Mouse (Mus musculus) hindbrain, embryonic 11.5 days (tissue): ENCODE data around the gene Pthlh. TPM values are rescaled to one million over a fixed set of nuclear protein-coding genes. Genes with fewer than 3 reads are reported as not detected.

ENCODE experiments used
- ATAC-seq: fragments of 200-750 bp; cut with Nextera tagmentation; 2 replicates; pipeline ENCODE4 v1.8.0; 2017; ENCODE audit warnings: mild to moderate bottlenecking, moderate TSS enrichment, moderate library complexity; ENCODE audit not compliant: low FRiP score
- DNase-seq: peaks from one replicate; pipeline ENCODE4 v3.0.0-alpha.2; 2015; ENCODE audit warnings: low spot score
- H3K27ac ChIP-seq: fragments of 300-500 bp; sonication (generic); 2 replicates; pipeline ENCODE4 v1.5.1; 2014; ENCODE audit warnings: mild to moderate bottlenecking, low read depth, low read length
- H3K27me3 ChIP-seq: fragments of 300-500 bp; sonication (generic); 2 replicates; pipeline ENCODE4 v1.6.1; 2014; ENCODE audit warnings: mild to moderate bottlenecking, low read length, moderate library complexity, mixed read lengths; ENCODE audit not compliant: control insufficient read depth, insufficient read depth
- H3K36me3 ChIP-seq: fragments of 300-500 bp; sonication (generic); 2 replicates; pipeline ENCODE4 v1.6.1; 2014; ENCODE audit warnings: mild to moderate bottlenecking, low read length, moderate library complexity, mixed read lengths; ENCODE audit not compliant: control insufficient read depth, insufficient read depth
- H3K4me1 ChIP-seq: fragments of 300-500 bp; sonication (generic); replicated peaks from 2 replicates; pipeline ENCODE4 v1.6.1; 2014; ENCODE audit warnings: low read length, mixed read lengths; ENCODE audit not compliant: control insufficient read depth, insufficient read depth
- H3K4me2 ChIP-seq: fragments of 300-500 bp; sonication (generic); replicated peaks from 2 replicates; pipeline ENCODE4 v1.6.1; 2014; ENCODE audit warnings: mild to moderate bottlenecking, low read depth, low read length
- H3K4me3 ChIP-seq: fragments of 300-500 bp; sonication (generic); 2 replicates; pipeline ENCODE4 v1.5.1; 2014; ENCODE audit warnings: low read depth, low read length
- H3K9ac ChIP-seq: fragments of 300-500 bp; sonication (generic); 2 replicates; pipeline ENCODE4 v1.6.1; 2014; ENCODE audit warnings: low read depth, low read length
- H3K9me3 ChIP-seq: fragments of 300-500 bp; sonication (generic); 2 replicates; pipeline ENCODE4 v1.6.1; 2016; ENCODE audit warnings: low read length; ENCODE audit not compliant: control insufficient read depth
- WGBS: fragments of 180-500 bp; shearing (Covaris S2); extraction: QIAGEN DNeasy Blood & Tissue Kit; methylation state at CpG from one replicate; pipeline ENCODE4 v1.1.7; 2014; 5-methylcytosine and 5-hydroxymethylcytosine counted together
- polyA plus RNA-seq: library from polyadenylated mRNA; unstranded; fragments of >200 nt; fragmentation: Nextera tagmentation; extraction: Ambion mirVana; gene quantifications from 2 replicates; pipeline ENCODE4 v1.2.1, GENCODE M21; 2014

Pthlh gene
- polyA plus RNA-seq, 1 experiment from 2014 or later = 5.6 TPM

- DNase-seq = no peak
- H3K27ac ChIP-seq = no peak overlapping the region
- no peaks in the 10 kb centered on the region for H3K36me3 ChIP-seq
- no peak overlapping the region for H3K4me3 ChIP-seq
- H3K9ac ChIP-seq = no peak overlapping the region
- H3K4me1 ChIP-seq = no peaks in the 10 kb centered on the region
- no peaks in the 10 kb centered on the region for H3K9me3 ChIP-seq
- WGBS = 82% methylated on average over 6 of the region's 6 CpGs
- H3K27me3 ChIP-seq = peaks cover 32% of the 10 kb centered on the region
- no peak overlapping the region for H3K4me2 ChIP-seq
- no peak for ATAC-seq
These were observed 2.5 kb upstream of the Pthlh start for GRCm38 (mm10) chr6:147266466-147266865.

- Histone ChIP-seq H3K27ac (no peak overlapping the region), H3K9me3 (no peaks in the 10 kb centered on the region), H3K9ac (peak overlapping the region; percentile 28; the same call in 1 of the 2 replicates), H3K4me1 (no peaks in the 10 kb centered on the region), H3K4me3 (peak overlapping the region; percentile 45), H3K27me3 (peaks cover 32% of the 10 kb centered on the region), H3K36me3 (no peaks in the 10 kb centered on the region), H3K4me2 (peak overlapping the region; percentile 90)
- peak; percentile 61 for ATAC-seq
- under 1% methylated on average over 21 of the region's 21 CpGs for WGBS
- DNase-seq = peak; percentile 57
These were observed 805 bp downstream of the Pthlh start for GRCm38 (mm10) chr6:147263178-147263577.

GRCm38 (mm10) chr6:147261616-147262015 lies 2.4 kb downstream of the Pthlh start:
- WGBS = 54% methylated on average over 3 of the region's 3 CpGs
- H3K4me1 ChIP-seq = no peaks in the 10 kb centered on the region
- H3K4me3 ChIP-seq = no peak overlapping the region
- ATAC-seq (no peak), DNase-seq (no peak)
- H3K9me3 ChIP-seq = no peaks in the 10 kb centered on the region
- H3K9ac ChIP-seq = no peak overlapping the region
- no peak overlapping the region for H3K27ac ChIP-seq
- no peaks in the 10 kb centered on the region for H3K36me3 ChIP-seq
- no peak overlapping the region for H3K4me2 ChIP-seq
- peaks cover 28% of the 10 kb centered on the region for H3K27me3 ChIP-seq

- DNase-seq = no peak
These were observed 3.2 kb downstream of the Pthlh start for GRCm38 (mm10) chr6:147260766-147261165.

GRCm38 (mm10) chr6:147247782-147248181 lies 16.2 kb downstream of the Pthlh start:
- no peaks in the 10 kb centered on the region for H3K36me3 ChIP-seq
- H3K27me3 ChIP-seq = no peaks in the 10 kb centered on the region
- ATAC-seq = peak; percentile 51
- 48% methylated on average over 3 of the region's 3 CpGs for WGBS
- H3K4me2 ChIP-seq = no peak overlapping the region
- no peak for DNase-seq
- no peak overlapping the region for H3K27ac ChIP-seq
- no peak overlapping the region for H3K4me3 ChIP-seq
- H3K9me3 ChIP-seq = no peaks in the 10 kb centered on the region
- H3K4me1 ChIP-seq = no peaks in the 10 kb centered on the region
- H3K9ac ChIP-seq = no peak overlapping the region

More at GRCm38 (mm10) chr6:147260766-147261165, 3.2 kb downstream of the Pthlh start:
- Histone ChIP-seq H3K4me1 (no peaks in the 10 kb centered on the region), H3K9ac (no peak overlapping the region), H3K27me3 (peaks cover 28% of the 10 kb centered on the region), H3K4me2 (no peak overlapping the region), H3K27ac (no peak overlapping the region), H3K9me3 (no peaks in the 10 kb centered on the region), H3K36me3 (no peaks in the 10 kb centered on the region), H3K4me3 (no peak overlapping the region)
- ATAC-seq = no peak
- WGBS = 76% methylated on average over 3 of the region's 3 CpGs

GRCm38 (mm10) chr6:147244294-147244693 lies 19.7 kb downstream of the Pthlh start:
- ATAC-seq (no peak), DNase-seq (no peak)
- no peak overlapping the region for H3K4me2 ChIP-seq
- H3K9me3 ChIP-seq = no peaks in the 10 kb centered on the region
- no peaks in the 10 kb centered on the region for H3K36me3 ChIP-seq
- H3K4me1 ChIP-seq = no peaks in the 10 kb centered on the region
- H3K4me3 ChIP-seq = no peak overlapping the region
- H3K27ac ChIP-seq = no peak overlapping the region
- no peak overlapping the region for H3K9ac ChIP-seq
- H3K27me3 ChIP-seq = no peaks in the 10 kb centered on the region

GRCm38 (mm10) chr6:147243655-147244054 lies 20.3 kb downstream of the Pthlh start:
- Histone ChIP-seq H3K4me3 (no peak overlapping the region), H3K9me3 (no peaks in the 10 kb centered on the region), H3K9ac (no peak overlapping the region), H3K36me3 (no peaks in the 10 kb centered on the region), H3K27ac (no peak overlapping the region), H3K27me3 (no peaks in the 10 kb centered on the region), H3K4me2 (no peak overlapping the region), H3K4me1 (no peaks in the 10 kb centered on the region)
- ATAC-seq = no peak
- no peak for DNase-seq
- 56% methylated on average over 5 of the region's 5 CpGs for WGBS

- Histone ChIP-seq H3K9ac (no peak overlapping the region), H3K9me3 (no peaks in the 10 kb centered on the region), H3K4me1 (no peaks in the 10 kb centered on the region), H3K4me2 (no peak overlapping the region), H3K27me3 (no peaks in the 10 kb centered on the region), H3K36me3 (no peaks in the 10 kb centered on the region), H3K4me3 (no peak overlapping the region), H3K27ac (no peak overlapping the region)
- 80% methylated on average over 3 of the region's 3 CpGs for WGBS
- no peak for DNase-seq
- ATAC-seq = no peak
These were observed 22.4 kb downstream of the Pthlh start for GRCm38 (mm10) chr6:147241541-147241940.

GRCm38 (mm10) chr6:147240203-147240804 lies 23.7 kb downstream of the Pthlh start:
- peak; percentile 78 for DNase-seq
- Histone ChIP-seq H3K27ac (no peak overlapping the region), H3K4me2 (no peak overlapping the region), H3K4me1 (no peaks in the 10 kb centered on the region), H3K9ac (no peak overlapping the region), H3K4me3 (no peak overlapping the region), H3K9me3 (no peaks in the 10 kb centered on the region), H3K27me3 (no peaks in the 10 kb centered on the region), H3K36me3 (no peaks in the 10 kb centered on the region)
- peak; percentile 78; the same call in 1 of the 2 replicates for ATAC-seq
- WGBS = 8% methylated on average over 4 of the region's 4 CpGs
